Mouse (Mus musculus) hindbrain, embryonic 12.5 days (tissue): ENCODE results near the gene Capns2. TPM values are rescaled to one million over a fixed set of nuclear protein-coding genes. Genes with fewer than 3 reads are reported as not detected.

ENCODE experiments used
- ATAC-seq: fragments of 200-750 bp; cut with Nextera tagmentation; 2 replicates; pipeline ENCODE4 v1.8.0; 2017; ENCODE audit warnings: moderate TSS enrichment; ENCODE audit not compliant: low FRiP score
- H3K27ac ChIP-seq: fragments of 300-500 bp; sonication (generic); 2 replicates; pipeline ENCODE4 v1.5.1; 2016; ENCODE audit warnings: mild to moderate bottlenecking
- H3K27me3 ChIP-seq: fragments of 300-500 bp; sonication (generic); 2 replicates; pipeline ENCODE4 v1.6.1; 2016; ENCODE audit warnings: mild to moderate bottlenecking
- H3K36me3 ChIP-seq: fragments of 300-500 bp; sonication (generic); 2 replicates; pipeline ENCODE4 v1.6.1; 2016; ENCODE audit warnings: mild to moderate bottlenecking
- H3K4me1 ChIP-seq: fragments of 300-500 bp; sonication (generic); 2 replicates; pipeline ENCODE4 v1.6.1; 2016
- H3K4me2 ChIP-seq: fragments of 300-500 bp; sonication (generic); replicated peaks from 2 replicates; pipeline ENCODE4 v1.6.1; 2016; ENCODE audit warnings: mild to moderate bottlenecking
- H3K4me3 ChIP-seq: fragments of 300-500 bp; sonication (generic); 2 replicates; pipeline ENCODE4 v1.5.1; 2016; ENCODE audit warnings: mild to moderate bottlenecking
- H3K9ac ChIP-seq: fragments of 300-500 bp; sonication (generic); 2 replicates; pipeline ENCODE4 v1.6.1; 2016; ENCODE audit warnings: mild to moderate bottlenecking, moderate library complexity
- H3K9me3 ChIP-seq: fragments of 300-500 bp; sonication (generic); replicated peaks from 2 replicates; pipeline ENCODE4 v1.6.1; 2016; ENCODE audit warnings: mild to moderate bottlenecking
- WGBS: fragments of 180-500 bp; shearing (Covaris S2); methylation state at CpG from one replicate; pipeline ENCODE4 v1.1.7; 2016; 5-methylcytosine and 5-hydroxymethylcytosine counted together
- microRNA-seq: library from miRNA; unstranded; fragments of <30 nt; microRNA quantifications from one replicate; pipeline ENCODE4, GENCODE M21; 2017
- polyA plus RNA-seq: library from polyadenylated mRNA; unstranded; fragments of >200 nt; fragmentation: Nextera tagmentation; extraction: Ambion mirVana; gene quantifications from 2 replicates; pipeline ENCODE4 v1.2.1, GENCODE M21; 2016

Capns2 gene
- polyA plus RNA-seq, 1 experiment from 2014 or later = 0.36 TPM

- no peak overlapping the region for H3K9ac ChIP-seq
- H3K27me3 ChIP-seq = no peaks in the 10 kb centered on the region
- H3K9me3 ChIP-seq = no peaks in the 10 kb centered on the region
- ATAC-seq = no peak
- no peak overlapping the region for H3K27ac ChIP-seq
- H3K4me3 ChIP-seq = no peak overlapping the region
- 83% methylated on average over 7 of the region's 7 CpGs for WGBS
- H3K4me1 ChIP-seq = no peaks in the 10 kb centered on the region
- no peak overlapping the region for H3K4me2 ChIP-seq
- no peaks in the 10 kb centered on the region for H3K36me3 ChIP-seq
These were observed 12.2 kb downstream of the Capns2 start for GRCm38 (mm10) chr8:92913396-92913795.

GRCm38 (mm10) chr8:92916082-92916481 lies 14.9 kb downstream of the Capns2 start:
- Histone ChIP-seq H3K9ac (no peak overlapping the region), H3K27me3 (no peaks in the 10 kb centered on the region), H3K4me2 (no peak overlapping the region), H3K4me3 (no peak overlapping the region), H3K4me1 (no peaks in the 10 kb centered on the region), H3K9me3 (no peaks in the 10 kb centered on the region), H3K27ac (no peak overlapping the region), H3K36me3 (no peaks in the 10 kb centered on the region)
- no peak for ATAC-seq
- 83% methylated on average over 3 of the region's 3 CpGs for WGBS

- H3K36me3 ChIP-seq = no peaks in the 10 kb centered on the region
- H3K4me3 ChIP-seq = no peak overlapping the region
- WGBS = 83% methylated on average over 3 of the region's 3 CpGs
- H3K27me3 ChIP-seq = no peaks in the 10 kb centered on the region
- ATAC-seq = no peak
- H3K27ac ChIP-seq = no peak overlapping the region
- H3K4me1 ChIP-seq = no peaks in the 10 kb centered on the region
- no peaks in the 10 kb centered on the region for H3K9me3 ChIP-seq
- H3K9ac ChIP-seq = no peak overlapping the region
- no peak overlapping the region for H3K4me2 ChIP-seq
These were observed 20.6 kb downstream of the Capns2 start for GRCm38 (mm10) chr8:92921768-92922167.

- no peak overlapping the region for H3K4me3 ChIP-seq
- ATAC-seq = no peak
- H3K4me1 ChIP-seq = no peaks in the 10 kb centered on the region
- no peaks in the 10 kb centered on the region for H3K36me3 ChIP-seq
- H3K4me2 ChIP-seq = no peak overlapping the region
- 75% methylated on average over 4 of the region's 4 CpGs for WGBS
- H3K27ac ChIP-seq = no peak overlapping the region
- no peaks in the 10 kb centered on the region for H3K27me3 ChIP-seq
- no peak overlapping the region for H3K9ac ChIP-seq
- H3K9me3 ChIP-seq = no peaks in the 10 kb centered on the region
These were observed 27.8 kb downstream of the Capns2 start for GRCm38 (mm10) chr8:92928986-92929385.

GRCm38 (mm10) chr8:92938056-92938455 lies 36.8 kb downstream of the Capns2 start:
- Histone ChIP-seq H3K27me3 (no peaks in the 10 kb centered on the region), H3K4me1 (no peaks in the 10 kb centered on the region), H3K4me2 (no peak overlapping the region), H3K9me3 (no peaks in the 10 kb centered on the region), H3K27ac (no peak overlapping the region), H3K36me3 (no peaks in the 10 kb centered on the region), H3K4me3 (no peak overlapping the region), H3K9ac (no peak overlapping the region)
- 81% methylated on average over 4 of the region's 4 CpGs for WGBS
- ATAC-seq = no peak

- H3K27ac ChIP-seq = no peak overlapping the region
- no peak for ATAC-seq
- H3K36me3 ChIP-seq = no peaks in the 10 kb centered on the region
- no peaks in the 10 kb centered on the region for H3K9me3 ChIP-seq
- H3K9ac ChIP-seq = no peak overlapping the region
- H3K4me1 ChIP-seq = no peaks in the 10 kb centered on the region
- 92% methylated on average over 4 of the region's 4 CpGs for WGBS
- H3K4me3 ChIP-seq = no peak overlapping the region
- H3K4me2 ChIP-seq = no peak overlapping the region
- H3K27me3 ChIP-seq = no peaks in the 10 kb centered on the region
These were observed 47.9 kb downstream of the Capns2 start for GRCm38 (mm10) chr8:92949071-92949470.

GRCm38 (mm10) chr8:92950639-92951371 lies 49.6 kb downstream of the Capns2 start:
- Histone ChIP-seq H3K27me3 (no peaks in the 10 kb centered on the region), H3K9ac (no peak overlapping the region), H3K36me3 (no peaks in the 10 kb centered on the region), H3K27ac (no peak overlapping the region), H3K9me3 (no peaks in the 10 kb centered on the region), H3K4me2 (no peak overlapping the region), H3K4me3 (no peak overlapping the region), H3K4me1 (no peaks in the 10 kb centered on the region)
- no peak for ATAC-seq
- 77% methylated on average over 12 of the region's 12 CpGs for WGBS

Small RNA genes within 50 kb of the gene (microRNA-seq; reads per million reads assigned to microRNA genes)
- gene Gm22151 = not detected

Other genes starting within 250 kb of the Capns2 start
- 2.0 and 3.2 TPM in 2 replicates for gene Irx6, start 227.1 kb upstream of the Capns2 start, polyA plus RNA-seq
- gene Mmp2, start 74.1 kb upstream of the Capns2 start, polyA plus RNA-seq = 107 and 111 TPM in 2 replicates
- gene Lpcat2, start 46.1 kb upstream of the Capns2 start, polyA plus RNA-seq = 6.6 and 9.2 TPM in 2 replicates
- 1.8 and 2.0 TPM in 2 replicates for gene Slc6a2, start 58.7 kb downstream of the Capns2 start, polyA plus RNA-seq
- not detected in 2 replicates for gene Ces1a, start 146.8 kb downstream of the Capns2 start, polyA plus RNA-seq
- gene Ces1b, start 178.6 kb downstream of the Capns2 start, polyA plus RNA-seq = not detected in 2 replicates
- not detected in 2 replicates for gene Ces1c, start 229.9 kb downstream of the Capns2 start, polyA plus RNA-seq